Mouse (Mus musculus) regulatory T cell (primary cell): ENCODE data around the gene Dnttip1.

Experiments
- in situ Hi-C: fragments of 300-600 bp; cut with MboI, MseI; formaldehyde crosslinking; loops from one replicate; pipeline ENCODE4 v1.15.1; 2025; ENCODE audit warnings: high pct_unique_total_duplicates

Dnttip1 gene

DNA sequence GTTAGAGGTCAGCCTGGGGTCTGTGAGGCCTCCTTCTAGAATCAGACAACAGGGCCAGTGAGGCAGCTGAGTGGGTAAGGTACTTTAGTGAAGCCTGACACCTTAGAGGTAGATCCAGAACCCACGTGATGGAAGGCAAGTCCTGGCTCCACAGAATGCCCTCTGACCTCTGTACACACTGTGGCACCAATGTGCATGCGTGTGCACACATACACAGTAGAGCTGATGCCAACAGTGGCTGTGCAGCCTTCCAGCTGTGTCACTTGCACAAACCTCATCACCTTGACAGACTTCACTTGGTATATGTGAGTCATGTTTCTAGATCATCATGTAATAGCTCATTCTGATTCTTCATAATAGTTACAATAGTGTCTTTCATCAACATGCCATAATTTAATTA lies 6.7 kb downstream of the Dnttip1 start:
- in situ Hi-C loops, result no loop called here

DNA sequence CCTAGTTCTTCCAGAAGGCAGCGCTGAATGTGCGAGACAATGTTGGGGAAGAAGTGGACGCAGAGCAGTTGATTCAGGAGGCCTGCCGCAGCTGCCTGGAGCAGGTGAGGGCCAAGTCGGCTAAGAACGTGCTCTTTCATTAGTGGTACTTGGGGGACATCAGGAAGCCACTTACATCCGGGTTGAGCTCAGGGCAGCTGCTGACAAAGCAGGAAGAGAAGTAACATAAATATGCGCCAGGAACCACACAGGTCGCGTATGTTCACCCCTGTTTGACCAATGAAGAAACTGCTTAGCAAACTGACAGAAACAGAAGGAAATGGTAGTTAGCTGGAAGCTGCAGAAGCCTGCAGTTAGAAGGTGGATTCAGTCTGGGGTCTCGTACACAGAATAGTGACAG lies 8.3 kb downstream of the Dnttip1 start:
- in situ Hi-C loops, result no loop called here

GRCm38 (mm10) chr2:164754800-164755199 lies 9.0 kb downstream of the Dnttip1 start:
- in situ Hi-C loops, result no loop called here

- in situ Hi-C loops, result no loop called here
Measured at GRCm38 (mm10) chr2:164757841-164758240, 12.1 kb downstream of the Dnttip1 start.

GRCm38 (mm10) chr2:164758692-164759091 lies 12.9 kb downstream of the Dnttip1 start:
- in situ Hi-C loops, result no loop called here

DNA sequence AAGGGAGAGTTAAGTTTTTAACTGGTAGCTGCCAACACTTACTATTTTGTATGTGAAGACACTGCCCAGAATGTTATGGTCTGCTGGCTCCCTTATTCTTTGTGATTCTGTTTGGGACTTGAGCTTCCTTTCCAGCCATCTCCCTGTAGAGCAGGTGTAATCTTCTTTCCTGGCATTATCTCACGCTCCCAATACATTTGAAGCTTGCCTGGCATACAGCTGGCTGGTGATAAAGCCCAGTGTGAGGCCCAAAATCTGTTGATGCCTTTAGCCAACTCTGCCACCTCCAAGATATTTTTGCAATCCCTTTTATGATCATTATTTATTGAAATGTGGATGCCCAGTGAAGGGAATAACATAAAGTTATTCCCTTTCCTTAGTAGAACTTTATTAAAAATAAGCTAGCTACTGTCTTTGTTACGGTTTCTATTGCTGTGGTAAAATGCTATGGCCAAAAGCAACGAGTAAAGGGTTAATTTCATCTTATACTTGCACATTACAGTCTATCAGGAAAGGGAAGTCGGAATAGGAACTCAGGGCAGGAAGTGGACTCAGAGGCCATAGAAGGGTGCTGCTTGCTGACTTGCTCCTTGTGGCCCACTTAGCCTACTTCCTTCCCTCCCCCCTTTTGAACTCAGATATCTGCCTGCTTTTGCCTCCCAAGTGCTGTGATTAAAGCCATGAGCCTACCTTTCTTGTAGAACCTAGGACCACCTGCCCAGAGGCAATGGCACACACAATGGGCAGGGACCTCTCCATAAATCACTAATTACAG lies 14.5 kb downstream of the Dnttip1 start:
- in situ Hi-C loops, result loop anchor here (10.0 kb wide), 1 partner anchor 695 kb away; no protein-coding TSS in a partner anchor

- in situ Hi-C loops, result loop anchor here (10.0 kb wide), 1 partner anchor 697 kb away; no protein-coding TSS in a partner anchor
Measured at GRCm38 (mm10) chr2:164761502-164761901, 15.7 kb downstream of the Dnttip1 start.

- in situ Hi-C loops, result loop anchor here (10.0 kb wide), 1 partner anchor 697 kb away; no protein-coding TSS in a partner anchor
Measured at GRCm38 (mm10) chr2:164761971-164762370, 16.2 kb downstream of the Dnttip1 start.

- in situ Hi-C loops, result loop anchor here (10.0 kb wide), 1 partner anchor 698 kb away; no protein-coding TSS in a partner anchor
Measured at GRCm38 (mm10) chr2:164762593-164762992, 16.8 kb downstream of the Dnttip1 start.

GRCm38 (mm10) chr2:164765841-164766240 lies 20.1 kb downstream of the Dnttip1 start:
- in situ Hi-C loops, result loop anchor here (10.0 kb wide), 1 partner anchor 701 kb away; no protein-coding TSS in a partner anchor

- in situ Hi-C loops, result loop anchor here (10.0 kb wide), 1 partner anchor 703 kb away; no protein-coding TSS in a partner anchor
Measured at GRCm38 (mm10) chr2:164767812-164768540, 22.2 kb downstream of the Dnttip1 start.

- in situ Hi-C loops, result loop anchor here (10.0 kb wide), 1 partner anchor 705 kb away; no protein-coding TSS in a partner anchor
Measured at GRCm38 (mm10) chr2:164769258-164770037, 23.7 kb downstream of the Dnttip1 start, which contains the start of gene Ube2c. Gene Ube2c (plus strand): TSS chr2:164769898.

DNA sequence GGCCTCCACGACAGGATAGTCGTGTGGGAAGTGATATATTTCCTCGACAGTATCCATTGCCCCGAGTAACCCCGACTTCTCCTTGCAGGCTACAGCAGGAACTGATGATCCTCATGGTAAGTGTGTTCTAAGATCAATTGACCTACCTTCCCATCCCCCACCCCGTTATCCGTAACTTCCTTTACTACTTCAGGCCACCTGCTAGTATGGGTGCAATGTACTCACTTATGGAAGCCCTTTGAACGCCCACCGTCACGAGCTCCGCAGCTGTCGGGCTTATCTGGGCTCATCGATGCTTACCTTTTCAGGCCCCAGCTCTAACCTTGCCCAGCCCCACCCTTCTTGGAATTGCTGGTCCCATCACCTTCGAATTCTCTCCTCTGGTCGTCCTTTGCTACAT lies 24.5 kb downstream of the Dnttip1 start:
- in situ Hi-C loops, result no loop called here

GRCm38 (mm10) chr2:164771123-164771522 lies 25.3 kb downstream of the Dnttip1 start:
- in situ Hi-C loops, result no loop called here

DNA sequence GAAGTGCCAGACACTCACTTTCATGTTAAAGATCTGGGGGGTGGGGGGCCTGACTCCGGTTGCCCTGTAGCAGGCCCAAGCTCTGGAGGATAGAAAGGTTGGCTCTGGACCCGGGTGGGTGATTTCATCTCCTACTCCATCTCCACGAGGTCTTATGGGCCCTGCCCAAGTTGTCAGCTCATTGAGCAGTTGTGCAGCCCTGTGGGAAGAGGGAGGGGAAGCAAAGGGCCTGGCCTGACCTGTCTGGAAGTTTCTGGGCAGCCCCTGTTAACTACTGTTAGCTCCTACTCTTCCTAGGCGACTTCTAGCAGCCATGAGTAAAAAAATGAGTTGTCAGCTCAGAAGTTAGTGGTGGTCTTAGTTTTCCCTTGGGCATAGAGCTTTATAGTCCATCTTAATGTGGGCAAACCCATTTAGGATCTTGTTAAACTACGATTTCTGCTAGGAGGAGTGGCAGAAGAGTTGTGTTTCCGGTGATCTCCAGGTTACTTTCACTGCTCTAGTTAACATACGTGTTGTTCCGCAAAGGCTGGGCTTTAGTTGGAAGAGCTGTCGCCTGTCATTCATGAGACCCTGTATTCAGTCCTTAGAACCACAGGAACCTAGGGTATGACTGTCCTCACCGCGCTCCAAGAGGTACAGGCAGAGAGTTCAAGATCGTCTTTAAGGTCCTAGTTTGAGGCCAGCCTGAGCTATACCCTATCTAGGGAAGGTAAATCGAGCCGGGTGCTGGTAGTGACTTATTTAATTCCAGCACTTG lies 27.6 kb downstream of the Dnttip1 start:
- in situ Hi-C loops, result no loop called here

GRCm38 (mm10) chr2:164773989-164774364 lies 28.2 kb downstream of the Dnttip1 start:
- in situ Hi-C loops, result no loop called here

- in situ Hi-C loops, result no loop called here
Measured at GRCm38 (mm10) chr2:164776130-164776529, 30.3 kb downstream of the Dnttip1 start.

GRCm38 (mm10) chr2:164776801-164777200 lies 31.0 kb downstream of the Dnttip1 start:
- in situ Hi-C loops, result no loop called here

- in situ Hi-C loops, result no loop called here
Measured at GRCm38 (mm10) chr2:164777246-164778014, 31.6 kb downstream of the Dnttip1 start.

GRCm38 (mm10) chr2:164778015-164778287 lies 32.2 kb downstream of the Dnttip1 start:
- in situ Hi-C loops, result no loop called here
